Mouse (Mus musculus) G1E (cell line): ENCODE results near the gene Gpr35. TPM values are rescaled to one million over a fixed set of nuclear protein-coding genes. Genes with fewer than 3 reads are reported as not detected.

Experiments
- ATAC-seq: 2 replicates; pipeline ENCODE4 v1.8.0; 2016; ENCODE audit warnings: mild to moderate bottlenecking; ENCODE audit not compliant: insufficient number of reproducible peaks, poor library complexity, low FRiP score, severe bottlenecking; ENCODE audit errors: extremely low read depth
- DNase-seq: peaks from one replicate; pipeline ENCODE4 v3.0.0; 2012; ENCODE audit warnings: low spot score
- H3K27me3 ChIP-seq: 2 replicates; pipeline ENCODE4 v1.6.1; 2012; ENCODE audit warnings: mild to moderate bottlenecking, low read length, inconsistent platforms; ENCODE audit not compliant: insufficient read depth
- H3K36me3 ChIP-seq: replicated peaks from 2 replicates; pipeline ENCODE3; 2012; ENCODE audit warnings: mild to moderate bottlenecking, inconsistent platforms
- H3K4me1 ChIP-seq: 2 replicates; pipeline ENCODE4 v1.6.1; 2012; ENCODE audit warnings: low read depth, low read length, inconsistent platforms, mixed read lengths; ENCODE audit not compliant: insufficient read depth
- H3K4me3 ChIP-seq: 2 replicates; pipeline ENCODE4 v1.5.1; 2012; ENCODE audit warnings: low read depth, mild to moderate bottlenecking, inconsistent platforms, low read length, moderate library complexity, mixed read lengths
- H3K9me3 ChIP-seq: replicated peaks from 2 replicates; pipeline ENCODE4 v1.6.1; 2012; ENCODE audit warnings: inconsistent platforms
- CTCF ChIP-seq: IDR thresholded peaks from 2 replicates; pipeline ENCODE4 v1.5.1; 2012; ENCODE audit warnings: low read depth, low read length, inconsistent platforms, mixed read lengths
- GATA1 ChIP-seq: IDR thresholded peaks from 2 replicates; pipeline ENCODE4 v1.6.1; 2012; ENCODE audit warnings: borderline replicate concordance, low read length, inconsistent platforms, mixed read lengths
- GATA2 ChIP-seq: IDR thresholded peaks from 2 replicates; pipeline ENCODE4 v1.6.1; 2012; ENCODE audit warnings: low read depth, low read length, inconsistent platforms, borderline replicate concordance
- POLR2AphosphoS5 ChIP-seq: IDR thresholded peaks from 2 replicates; pipeline ENCODE4 v1.6.1; 2012; ENCODE audit warnings: low read depth, low read length, inconsistent platforms; ENCODE audit not compliant: insufficient replicate concordance
- TAL1 ChIP-seq: conservative IDR thresholded peaks from 2 replicates; pipeline ENCODE4 v1.6.1; 2012; ENCODE audit warnings: low read depth, low read length, inconsistent platforms, mixed read lengths
- polyA plus RNA-seq: library from polyadenylated mRNA; stranded (reverse); fragments of >175 nt; gene quantifications from 2 replicates; pipeline ENCODE4 v1.2.3, GENCODE M21; 2012
- total RNA-seq, 2 experiments: library from RNA; stranded (forward) in 1 of 2; stranded (reverse) in 1 of 2; fragments of 200-1000 nt in 1 of 2; fragments of >200 nt in 1 of 2; fragmentation: Nextera tagmentation in 1 of 2; gene quantifications; 2 replicates each; pipeline ENCODE4 v1.2.3; 2014 to 2017

Gpr35 gene
- total and polyA plus RNA-seq, 3 experiments, result 0.03 to 0.93 (median 0.38) TPM

DNA sequence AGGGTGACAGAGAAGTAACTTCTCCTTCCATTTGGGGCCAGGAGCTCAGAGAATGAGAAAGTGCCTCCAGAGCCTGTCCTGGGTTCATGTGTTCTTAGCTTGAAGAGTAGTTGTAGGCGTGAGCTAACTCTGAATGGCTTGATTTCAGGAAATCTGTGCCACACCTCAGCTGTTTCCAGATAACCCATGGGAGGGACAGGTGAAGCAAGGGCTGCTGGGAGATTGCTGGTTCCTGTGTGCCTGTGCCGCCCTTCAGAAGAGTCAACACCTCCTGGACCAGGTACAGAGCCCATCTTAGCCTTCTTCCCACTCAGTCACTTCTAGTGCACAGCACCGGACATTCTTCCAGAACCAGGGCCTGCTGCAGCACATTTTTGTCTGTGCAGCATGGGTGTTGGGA is 12.9 kb upstream of the Gpr35 start:
- DNase-seq (no peak), ATAC-seq (no peak)
- Histone ChIP-seq H3K9me3 (no peaks in the 10 kb centered on the region), H3K36me3 (peaks cover 64% of the 10 kb centered on the region), H3K27me3 (no peaks in the 10 kb centered on the region), H3K4me1 (peaks cover 44% of the 10 kb centered on the region), H3K4me3 (no peak overlapping the region)
- TF ChIP-seq GATA2, result no peak
- TF ChIP-seq TAL1, result no peak
- no peak for TF ChIP-seq POLR2AphosphoS5
- no peak for TF ChIP-seq GATA1
- TF ChIP-seq CTCF, result no peak

DNA sequence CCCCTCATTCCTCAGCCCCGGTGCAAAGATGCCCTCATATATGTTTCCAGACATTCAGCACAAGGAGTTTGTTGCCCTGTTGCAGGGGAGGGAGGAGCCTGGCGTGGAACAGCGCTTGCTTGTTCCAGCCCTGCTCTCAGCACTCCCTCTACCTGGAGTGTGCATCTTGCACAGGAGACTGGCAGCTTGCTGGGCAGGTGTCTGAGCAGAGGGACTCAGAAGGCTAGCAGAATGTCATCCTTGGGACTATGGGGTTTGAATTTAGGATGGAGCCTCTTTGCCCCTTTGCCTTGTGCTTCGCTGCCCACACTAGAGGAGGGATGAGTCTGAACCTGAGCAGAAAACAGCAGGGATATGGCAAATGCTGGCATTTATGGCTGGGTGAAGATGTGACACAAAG is 10.9 kb upstream of the Gpr35 start:
- Histone ChIP-seq H3K27me3 (no peaks in the 10 kb centered on the region), H3K36me3 (peaks cover 82% of the 10 kb centered on the region), H3K4me1 (peaks cover 29% of the 10 kb centered on the region), H3K9me3 (no peaks in the 10 kb centered on the region), H3K4me3 (no peak overlapping the region)
- no peak for DNase-seq
- no peak for ATAC-seq
- TF ChIP-seq GATA1 (no peak), CTCF (no peak), POLR2AphosphoS5 (no peak), TAL1 (no peak), GATA2 (no peak)

GRCm38 (mm10) chr1:92943219-92943989 is 7.3 kb upstream of the Gpr35 start:
- TF ChIP-seq GATA1 (no peak), TAL1 (no peak), CTCF (no peak)
- Histone ChIP-seq H3K36me3 (peaks cover 95% of the 10 kb centered on the region), H3K4me3 (no peak overlapping the region), H3K4me1 (no peaks in the 10 kb centered on the region), H3K9me3 (no peaks in the 10 kb centered on the region), H3K27me3 (no peaks in the 10 kb centered on the region)
- ATAC-seq (no peak), DNase-seq (no peak)

- Histone ChIP-seq H3K36me3 (peaks cover 68% of the 10 kb centered on the region), H3K9me3 (no peaks in the 10 kb centered on the region), H3K27me3 (0 out of 2 replicates have a peak, but pooled peaks cover 3% of the 10 kb centered on the region), H3K4me1 (no peaks in the 10 kb centered on the region), H3K4me3 (no peak overlapping the region)
- ATAC-seq (no peak), DNase-seq (no peak)
- no peak for TF ChIP-seq TAL1
Observed at GRCm38 (mm10) chr1:92947966-92948365, 2.7 kb upstream of the Gpr35 start.

DNA sequence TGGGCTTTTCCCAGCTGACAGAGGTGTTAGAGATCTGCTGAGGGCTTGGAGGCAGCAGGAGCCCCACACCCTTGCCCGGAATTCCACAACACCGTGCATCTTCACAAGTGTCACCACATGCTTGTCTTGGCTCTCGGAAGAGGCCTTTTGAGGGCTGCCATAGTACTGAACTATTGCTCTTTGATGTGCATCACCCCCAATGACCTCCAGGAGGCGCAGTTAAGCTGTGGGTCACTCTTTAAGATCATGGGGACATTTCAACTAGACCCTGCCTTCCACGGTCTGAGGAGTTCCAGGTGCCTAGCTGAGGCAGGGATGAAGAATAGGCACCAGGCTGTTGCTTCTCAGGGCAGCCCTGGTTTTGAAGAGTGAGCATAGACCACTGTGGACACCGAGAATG is 1.2 kb upstream of the Gpr35 start:
- no peak for TF ChIP-seq POLR2AphosphoS5
- peak; percentile 74; the same call in 1 of the 2 replicates for TF ChIP-seq CTCF
- H3K4me3 ChIP-seq, result no peak overlapping the region
- ATAC-seq, result no peak
- H3K9me3 ChIP-seq, result no peaks in the 10 kb centered on the region
- H3K27me3 ChIP-seq, result 0 out of 2 replicates have a peak, but pooled peaks cover 5% of the 10 kb centered on the region
- H3K36me3 ChIP-seq, result peaks cover 54% of the 10 kb centered on the region
- no peak for DNase-seq
- no peaks in the 10 kb centered on the region for H3K4me1 ChIP-seq

DNA sequence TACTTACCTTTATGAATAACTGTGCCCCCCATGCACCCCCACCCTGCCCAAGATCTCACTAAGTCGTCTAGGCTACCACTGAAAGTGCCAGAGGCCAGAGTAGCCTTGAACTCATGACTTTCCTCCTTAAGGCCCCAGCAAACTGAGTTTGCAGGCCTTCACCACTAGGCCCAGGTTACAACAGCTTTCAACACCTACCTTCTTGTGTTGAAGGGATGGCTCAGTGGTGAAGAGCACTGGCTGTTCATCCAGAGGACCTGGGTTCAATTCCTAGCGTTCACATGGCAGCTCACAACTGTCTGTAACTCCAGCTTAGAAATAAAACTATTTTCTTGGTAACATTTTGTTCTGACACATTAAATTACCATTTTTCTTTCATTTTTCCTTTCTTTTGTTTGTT is 3.0 kb downstream of the Gpr35 start:
- TF ChIP-seq CTCF, result no peak
- no peak for TF ChIP-seq GATA1
- TF ChIP-seq GATA2, result no peak
- TF ChIP-seq POLR2AphosphoS5, result no peak
- no peak for TF ChIP-seq TAL1
- H3K36me3 ChIP-seq, result peaks cover 12% of the 10 kb centered on the region
- no peak for DNase-seq
- H3K27me3 ChIP-seq, result peaks cover 5% of the 10 kb centered on the region; the same call in 1 of the 2 replicates
- ATAC-seq, result no peak
- no peak overlapping the region for H3K4me3 ChIP-seq
- no peaks in the 10 kb centered on the region for H3K9me3 ChIP-seq
- H3K4me1 ChIP-seq, result peaks cover 9% of the 10 kb centered on the region
